Mouse (Mus musculus) heart, postnatal 36 days (tissue): ENCODE measurements around the gene Zfp493. TPM values are rescaled to one million over a fixed set of nuclear protein-coding genes. Genes with fewer than 3 reads are reported as not detected.
"Not testable (repeated sequence)": the region's sequence is repeated elsewhere in the genome, so short reads cannot be mapped to it uniquely, and the experiment has no call there.

Experiments
- DNase-seq, 2 experiments: peaks; one replicate each; pipeline ENCODE4 v3.0.0; 2021 to 2022
- intact Hi-C: fragments of 180-260 bp; cut with DNase I; formaldehyde crosslinking; loops from one replicate; pipeline ENCODE4 v1.15.1; 2025
- total RNA-seq, 2 experiments: library from RNA; stranded (reverse); gene quantifications; 2 replicates each; pipeline ENCODE4 v1.2.3; 2021

Zfp493 gene
- total RNA-seq = 1 to 10 TPM; 1.2 to 1.4 TPM

DNA sequence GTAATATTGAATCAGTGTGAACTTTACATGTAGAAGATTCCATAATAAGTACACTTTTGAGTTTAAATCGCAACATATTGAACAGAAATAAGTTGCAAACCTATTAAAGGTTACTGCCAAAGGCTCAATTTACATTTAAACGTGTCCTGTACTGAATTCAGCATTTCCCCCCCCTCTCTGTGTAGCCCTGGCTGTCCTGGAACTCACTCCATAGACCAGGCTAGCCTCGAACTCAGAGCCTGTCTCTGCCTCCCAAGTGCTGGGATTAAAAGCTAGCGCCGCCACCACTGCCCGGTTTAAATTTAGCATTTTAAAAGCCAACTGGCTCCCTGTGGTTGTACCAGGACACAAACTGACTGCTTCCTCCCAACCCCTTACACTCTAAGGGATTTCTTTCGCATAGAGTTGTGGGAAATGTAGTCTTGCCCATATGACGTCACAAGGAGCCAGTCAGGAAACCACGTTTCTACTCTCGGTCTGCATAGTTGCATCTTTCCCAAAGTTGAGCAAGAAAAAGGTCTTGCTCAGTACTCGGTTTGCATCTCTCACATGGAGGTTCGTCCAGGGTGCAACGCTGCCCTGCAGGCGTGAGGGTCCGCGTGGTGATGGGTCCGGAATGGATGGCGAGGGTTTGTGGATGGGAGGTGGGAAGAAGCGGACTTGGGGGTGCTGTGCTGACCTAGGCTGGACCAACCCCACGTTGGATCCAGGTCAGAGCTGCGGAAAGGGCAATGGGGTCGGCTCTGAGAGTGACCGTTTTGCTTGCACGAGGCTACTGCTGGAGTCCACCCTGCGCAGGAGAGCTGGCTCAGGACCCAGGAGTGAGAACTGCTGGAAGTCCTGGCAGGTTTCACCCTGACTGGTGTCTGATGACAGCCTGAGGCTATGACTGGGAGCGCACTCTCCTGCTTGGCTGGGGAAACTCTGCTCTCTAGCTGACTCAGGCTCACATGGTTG lies at the start of gene Zfp493:
Zfp493 (plus strand) TSS at position 429 of the 957 bp plus-strand sequence.
- peak; percentile 53 to 67 for DNase-seq
- intact Hi-C loops = loop anchor here (2.0 kb wide), 1 partner anchor 25 kb away; the partner anchor contains the start of gene Zfp85

DNA sequence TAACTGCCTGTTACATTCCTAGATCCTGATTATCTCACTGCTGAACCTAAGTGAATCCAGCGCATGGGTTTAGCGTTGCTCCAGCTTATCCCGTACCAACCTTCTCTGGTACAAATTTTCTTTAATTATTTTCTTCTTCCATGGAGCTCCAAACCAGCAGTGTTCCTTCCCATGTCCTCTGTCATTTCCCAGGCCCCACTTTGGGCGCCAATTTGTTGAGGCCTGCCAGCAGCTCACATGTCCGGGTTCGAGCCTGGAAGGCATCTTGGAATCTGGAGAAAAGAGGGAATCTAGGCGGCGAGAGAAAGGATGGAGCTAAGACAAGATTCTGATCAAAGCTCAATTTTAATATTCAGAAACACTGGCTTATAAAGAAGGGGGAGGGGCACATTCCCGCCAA lies 45.1 kb upstream of the Zfp493 start:
- intact Hi-C loops, DNase-seq: not testable (repeated sequence)

GRCm38 (mm10) chr13:67742941-67743340 lies 36.6 kb upstream of the Zfp493 start:
- intact Hi-C loops = no loop called here

DNA sequence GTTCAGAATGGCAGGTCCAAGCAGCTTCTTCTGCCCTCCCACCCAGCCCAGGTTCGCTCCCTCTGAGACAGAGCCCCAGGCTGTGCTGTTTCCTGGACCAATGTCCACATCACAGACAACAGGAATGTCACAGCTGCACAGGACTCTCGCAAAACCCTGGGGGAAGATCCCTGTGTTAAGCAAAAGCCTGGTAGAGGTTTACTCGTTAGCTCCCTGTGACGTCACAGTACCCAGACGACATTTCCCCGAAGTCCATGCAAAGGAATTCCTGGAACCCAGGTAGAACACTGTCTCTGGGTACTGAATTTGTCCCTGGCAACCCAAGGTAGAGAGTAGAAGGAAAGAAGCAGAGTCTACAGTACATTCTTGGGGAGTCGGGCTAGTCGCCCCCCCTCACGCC lies 35.6 kb upstream of the Zfp493 start:
- intact Hi-C loops = no loop called here
- no peak for DNase-seq

More at GRCm38 (mm10) chr13:67742941-67743340, 36.6 kb upstream of the Zfp493 start:
- no peak for DNase-seq

DNA sequence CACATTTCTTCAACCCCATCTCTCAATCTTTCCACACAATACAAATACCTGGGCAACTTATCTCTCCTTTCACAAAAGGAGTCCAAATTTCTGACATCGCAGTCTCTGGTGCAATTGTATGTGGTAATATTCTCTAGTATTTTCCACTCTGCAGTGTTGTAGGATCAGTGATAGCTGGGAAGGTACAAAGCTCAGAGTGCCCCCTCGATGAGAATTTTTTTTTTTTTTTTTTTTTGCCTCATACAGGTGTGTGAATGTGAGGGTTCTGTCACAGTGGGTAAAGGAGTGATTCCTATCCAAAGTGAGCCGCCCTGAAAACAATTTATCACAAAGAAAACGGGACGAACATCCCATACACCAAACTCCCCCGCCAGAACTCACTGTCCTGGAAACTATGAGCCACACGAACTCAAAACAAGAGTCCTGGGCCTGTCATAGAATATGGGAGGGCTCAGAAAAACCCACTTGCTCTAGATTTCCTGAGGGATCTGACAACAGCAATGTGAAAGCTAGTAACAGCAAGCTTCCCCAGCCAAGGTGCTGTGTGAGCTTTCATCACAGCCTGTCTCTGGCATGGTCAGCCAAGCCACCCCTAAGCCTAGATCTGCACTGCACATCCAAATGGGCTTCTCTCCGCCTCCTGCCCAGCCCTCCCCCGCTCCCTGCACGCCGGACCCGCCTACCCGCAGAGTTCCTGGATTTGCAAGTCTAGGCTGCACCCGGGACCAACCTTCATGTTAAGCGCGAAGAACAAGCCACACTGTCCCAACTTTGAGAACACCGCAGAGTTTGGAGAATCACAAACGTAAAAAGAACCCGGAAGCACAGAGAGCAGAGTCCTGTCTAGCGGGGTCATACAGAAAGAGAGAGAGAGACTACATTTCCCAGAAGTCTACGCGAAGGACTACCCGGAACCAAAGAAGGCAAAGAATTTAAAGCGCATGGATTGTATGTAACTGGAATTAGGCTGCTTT lies 24.9 kb upstream of the Zfp493 start, which contains the start of gene Zfp85:
Zfp85 (minus strand) TSS at position 896 of the 974 bp plus-strand sequence.
- intact Hi-C loops = loop anchor here (2.0 to 5.0 kb wide), 4 partner anchors 24 to 227 kb away; partner anchors contain the start of genes Gm26965, Zfp273, Zfp493 and Zfp87
- DNase-seq = peak; percentile 58 to 73

- DNase-seq = no peak
- intact Hi-C loops = loop anchor here (2.0 to 5.0 kb wide), 4 partner anchors 23 to 228 kb away; partner anchors contain the start of genes Gm26965, Zfp273, Zfp493 and Zfp87
Observed at GRCm38 (mm10) chr13:67755761-67756160, 23.7 kb upstream of the Zfp493 start.

- intact Hi-C loops = loop anchor here (5.0 kb wide), 1 partner anchor 233 kb away; the partner anchor contains the start of genes Gm26965 and Zfp87
- DNase-seq = no peak
Observed at GRCm38 (mm10) chr13:67759966-67760365, 19.5 kb upstream of the Zfp493 start.

- no peak for DNase-seq
- intact Hi-C loops = no loop called here
Observed at GRCm38 (mm10) chr13:67763031-67763768, 16.3 kb upstream of the Zfp493 start.

DNA sequence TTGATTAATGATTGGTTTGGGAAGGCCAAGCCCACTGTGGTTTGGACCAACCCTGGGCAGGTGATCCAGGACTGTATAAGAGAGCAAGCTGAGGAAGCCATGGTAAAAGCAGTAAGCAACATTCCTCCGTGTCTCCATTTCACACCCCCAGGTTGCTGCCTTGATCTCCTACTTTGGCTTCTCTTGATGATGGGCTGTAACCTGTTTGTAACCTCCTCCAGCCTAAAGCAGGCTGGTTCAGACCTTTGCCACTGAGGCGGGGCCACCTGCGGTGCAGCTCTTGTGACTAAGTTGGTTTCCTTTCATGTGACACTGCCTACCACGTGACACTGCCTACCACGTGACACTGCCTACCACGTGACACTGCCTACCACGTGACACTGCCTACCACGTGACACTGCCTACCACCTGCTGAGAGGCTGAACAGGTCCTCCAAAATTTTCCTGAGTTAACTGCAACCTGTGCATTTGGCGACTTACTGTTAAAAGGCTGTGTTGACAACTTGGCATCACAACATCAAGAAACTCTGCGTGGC lies 12.5 kb downstream of the Zfp493 start:
- DNase-seq = no peak
- intact Hi-C loops = no loop called here

GRCm38 (mm10) chr13:67798618-67799017 lies 19.1 kb downstream of the Zfp493 start:
- intact Hi-C loops = no loop called here

DNA sequence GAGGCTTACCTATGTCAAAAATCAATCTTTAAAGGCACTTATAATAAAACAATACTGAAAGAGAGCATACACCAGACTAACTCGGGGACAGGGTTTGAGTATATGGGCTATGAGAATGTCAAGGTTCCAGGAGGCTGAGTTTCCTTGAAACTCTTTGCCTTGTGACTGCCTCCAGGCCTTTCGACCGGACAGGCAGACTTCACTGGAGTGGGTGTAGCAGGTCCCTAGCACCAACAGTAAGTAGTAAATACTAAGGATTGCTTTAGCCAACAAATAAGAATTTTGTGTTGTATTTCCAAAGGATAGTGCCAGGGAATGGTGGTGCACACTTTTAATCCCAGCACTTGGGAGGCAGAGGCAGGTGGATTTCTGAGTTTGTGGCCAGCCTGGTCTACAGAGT lies 19.7 kb downstream of the Zfp493 start:
- intact Hi-C loops, DNase-seq: not testable (repeated sequence)

More at GRCm38 (mm10) chr13:67798618-67799017, 19.1 kb downstream of the Zfp493 start:
- DNase-seq = no peak

- intact Hi-C loops = loop anchor here (2.0 to 5.0 kb wide), 4 partner anchors 29 to 904 kb away; partner anchors contain the start of genes Zfp65 and Zfp85
- DNase-seq = no peak
Observed at GRCm38 (mm10) chr13:67811651-67812210, 32.2 kb downstream of the Zfp493 start.

DNA sequence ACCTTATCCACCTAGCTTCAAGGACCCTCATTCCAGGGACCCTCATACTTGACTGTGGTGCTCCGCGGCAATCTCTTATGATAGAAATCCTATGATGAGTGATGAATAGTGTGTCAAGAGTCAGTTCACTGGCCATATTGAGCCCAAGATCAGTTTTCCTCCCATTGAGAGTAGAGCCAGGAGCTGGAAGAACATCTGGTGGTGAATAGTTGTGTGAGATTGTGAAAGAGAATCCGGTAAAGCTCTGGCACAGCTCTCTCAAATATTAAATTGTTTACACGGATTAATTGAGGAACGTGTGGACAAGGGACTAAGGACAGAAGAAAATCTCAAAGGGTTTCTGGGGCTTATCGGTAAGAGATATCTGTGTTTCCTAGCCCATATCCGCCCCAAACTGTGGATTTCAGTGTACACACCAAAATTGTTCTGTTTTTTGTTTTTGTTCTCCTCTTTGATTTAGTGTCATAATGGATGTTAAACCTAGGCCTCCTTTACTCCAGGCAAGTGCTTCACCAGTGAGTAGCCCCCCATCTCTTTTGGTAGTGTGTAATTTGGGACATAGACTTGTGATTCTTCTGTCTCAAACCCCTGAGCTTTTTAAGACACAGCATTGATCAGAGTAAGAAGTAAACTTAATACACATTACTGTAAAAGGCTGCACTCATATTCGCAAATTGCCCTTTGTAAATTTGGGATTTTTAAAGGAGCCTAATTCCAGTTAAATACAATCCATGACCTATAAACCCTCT lies 33.6 kb downstream of the Zfp493 start:
- DNase-seq = no peak
- intact Hi-C loops = loop anchor here (2.0 to 5.0 kb wide), 4 partner anchors 30 to 906 kb away; partner anchors contain the start of genes Zfp65 and Zfp85

DNA sequence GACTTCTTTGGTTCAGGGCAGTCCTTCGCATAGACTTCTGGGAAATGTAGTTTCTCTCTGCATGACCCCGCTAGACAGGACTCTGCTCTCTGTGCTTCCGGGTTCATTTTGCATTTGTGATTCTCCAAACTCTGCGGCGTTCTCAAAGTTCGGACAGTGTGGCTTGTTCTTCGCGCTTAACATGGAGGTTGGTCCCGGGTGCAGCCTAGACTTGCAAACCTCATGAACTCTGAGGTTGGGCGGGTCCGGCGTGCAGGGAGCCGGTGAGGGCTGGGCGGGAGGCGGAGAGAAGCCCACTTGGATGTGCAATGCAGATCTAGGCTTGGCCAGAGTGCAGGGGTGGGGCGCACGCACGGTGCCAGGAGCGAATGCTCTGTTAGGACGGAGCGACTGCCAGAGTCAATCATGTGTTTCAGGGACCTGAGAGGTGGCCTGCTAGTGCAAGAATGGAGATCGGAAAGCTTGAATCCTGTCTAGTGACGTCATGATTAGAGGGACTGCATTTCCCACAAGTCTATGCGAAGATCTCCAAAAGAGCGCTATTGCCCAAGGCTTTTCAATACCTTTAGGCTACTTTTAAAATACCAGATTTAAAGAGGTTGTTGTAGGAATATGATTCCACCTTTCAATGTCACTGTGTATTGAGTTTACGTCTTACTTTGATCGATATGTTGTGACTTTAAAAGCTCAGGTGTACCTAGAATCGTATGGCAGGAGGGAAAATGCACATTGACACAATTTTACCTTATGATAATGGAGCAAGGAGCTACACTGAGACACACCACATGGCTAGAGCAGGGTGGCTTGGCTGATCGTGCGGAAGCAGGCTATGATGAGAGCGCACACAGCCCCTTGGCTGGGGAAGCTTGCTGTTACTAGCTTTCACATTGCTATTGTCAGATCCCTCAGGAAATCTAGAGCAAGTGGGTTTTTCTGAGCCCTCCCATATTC lies 34.5 kb downstream of the Zfp493 start, which contains the start of gene Zfp273:
Zfp273 (plus strand) TSS at position 31 of the 951 bp plus-strand sequence.
- intact Hi-C loops = loop anchor here (2.0 to 5.0 kb wide), 4 partner anchors 31 to 907 kb away; partner anchors contain the start of genes Zfp65 and Zfp85
- DNase-seq = peak; percentile 76 to 86

DNA sequence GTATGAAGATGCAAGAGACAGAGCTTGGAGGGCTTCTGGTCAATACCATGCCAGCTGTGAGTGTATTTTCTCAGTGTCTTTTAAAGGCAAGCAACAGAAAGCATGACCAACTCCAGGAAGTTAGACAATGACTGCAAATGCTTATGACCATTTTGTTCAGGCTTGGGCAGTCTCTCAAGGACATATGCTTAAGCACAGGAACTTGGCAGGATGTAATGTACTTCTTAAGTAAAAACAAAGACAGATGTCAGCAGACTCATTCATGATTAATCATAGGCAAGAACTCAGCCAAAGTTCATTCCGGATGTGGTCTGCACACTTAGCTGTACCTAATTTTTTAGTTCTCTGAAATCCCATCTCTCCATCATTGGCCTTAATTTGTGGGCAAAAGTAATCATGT lies 39.1 kb downstream of the Zfp493 start:
- intact Hi-C loops = no loop called here

DNA sequence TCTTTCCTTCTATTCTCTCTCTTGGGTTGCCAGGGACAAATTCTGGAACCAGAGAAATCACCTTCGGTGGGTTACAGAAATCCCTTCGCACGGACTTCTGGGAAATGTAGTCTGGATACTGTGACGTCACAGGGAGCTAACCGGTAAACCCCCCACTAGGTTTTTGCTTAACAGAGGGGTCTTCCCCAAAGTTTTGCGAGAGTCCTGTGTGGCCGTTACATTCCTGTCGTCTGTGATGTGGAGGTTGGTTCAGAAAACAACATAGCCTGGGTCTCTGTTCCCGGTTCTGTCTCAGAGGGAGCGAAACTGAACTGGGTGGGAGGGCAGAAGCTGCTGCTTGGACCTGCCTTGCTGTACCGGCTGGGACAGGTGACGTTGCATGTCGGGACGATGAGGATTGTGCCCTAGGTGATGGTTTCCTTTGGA lies 51.4 kb downstream of the Zfp493 start, which contains the start of gene Gm10037:
Gm10037 (plus strand) TSS at position 196 of the 426 bp plus-strand sequence.
- intact Hi-C loops = no loop called here
- peak; percentile 54 to 55 for DNase-seq

More for the DNA sequence above, 39.1 kb downstream of the Zfp493 start:
- DNase-seq = no peak
